20 mouse cellular contexts compared by ENCODE assay signal in genomic region chr19:29430953-29431352, GRCm38 (mm10). TPM values are rescaled to one million over a fixed set of nuclear protein-coding genes. Genes with fewer than 3 reads are reported as not detected.
DNase-seq lines count a peak whose midpoint lies in the region; ATAC-seq and TF ChIP-seq lines count a peak whose summit lies in the region.
"Had no signal": no experiment of that assay in that cellular context is flagged by ENCODE, and none has a peak within 500 bp of the region (broad histone marks: within the 10 kb centered on the region; RNA-seq: fewer than 3 reads in every experiment).

No protein-coding gene starts in this region.

- peak; percentile 80 for ATAC-seq in G1E (ENCODE audit: extremely low read depth, insufficient number of reproducible peaks, low FRiP score, poor library complexity, severe bottlenecking)
- ATAC-seq in liver, embryonic 11.5 days (replicated peaks; ENCODE audit: low FRiP score): no peak
- no peak for ATAC-seq in heart, embryonic 11.5 days (replicated peaks; ENCODE audit: insufficient number of reproducible peaks, low FRiP score, low TSS enrichment)

- no peak for TF ChIP-seq POLR2A in liver, adult 2 months (IDR thresholded peaks at IDR 0.05; ENCODE audit: extremely low read depth, insufficient read depth, low read length)
- no peak for TF ChIP-seq POLR2A in kidney, adult 2 months (IDR thresholded peaks at IDR 0.05; ENCODE audit: low read depth, low read length)

- H3K27me3 ChIP-seq in liver, adult 2 months (ENCODE audit: control insufficient read depth, insufficient read depth, low read length): no peaks in the 10 kb centered on the region
- no peaks in the 10 kb centered on the region for H3K27me3 ChIP-seq in G1E (ENCODE audit: insufficient read depth, low read length)
- H3K27me3 ChIP-seq in liver, embryonic 11.5 days (replicated peaks; ENCODE audit: control insufficient read depth, insufficient read depth, low read length): no peaks in the 10 kb centered on the region
- no peaks in the 10 kb centered on the region for H3K27me3 ChIP-seq in kidney, adult 2 months (replicated peaks; ENCODE audit: control insufficient read depth, insufficient read depth, low read length)
- H3K27me3 ChIP-seq in heart, embryonic 11.5 days (ENCODE audit: control insufficient read depth, insufficient read depth, low read length): no peaks in the 10 kb centered on the region
- H3K27me3 ChIP-seq: embryonic facial prominence, embryonic 13.5 days; forebrain, embryonic 12.5 days; heart, embryonic 13.5 days; hindbrain, embryonic 15.5 days; kidney, embryonic 15.5 days; limb, embryonic 13.5 days; megakaryocyte, embryonic 14.5 days; stomach, embryonic 15.5 days had no signal

- H3K9ac ChIP-seq in liver, adult 2 months (ENCODE audit: low read depth, low read length): no peak overlapping the region
- H3K9ac ChIP-seq in liver, embryonic 11.5 days (ENCODE audit: low read depth, low read length): no peak overlapping the region
- no peak overlapping the region for H3K9ac ChIP-seq in heart, embryonic 11.5 days (ENCODE audit: low read depth, low read length)
- H3K9ac ChIP-seq: embryonic facial prominence, embryonic 13.5 days; forebrain, embryonic 12.5 days; heart, embryonic 13.5 days; hindbrain, embryonic 15.5 days; kidney, embryonic 15.5 days; limb, embryonic 13.5 days; stomach, embryonic 15.5 days had no signal

- H3K9me3 ChIP-seq in G1E (replicated peaks): peaks cover 5% of the 10 kb centered on the region; the same call in 1 of the 2 replicates
- no peaks in the 10 kb centered on the region for H3K9me3 ChIP-seq in liver, embryonic 11.5 days (ENCODE audit: control insufficient read depth, low read length)
- peaks cover 3% of the 10 kb centered on the region; the same call in 1 of the 2 replicates for H3K9me3 ChIP-seq in heart, embryonic 11.5 days (replicated peaks; ENCODE audit: control insufficient read depth, low read length)
- H3K9me3 ChIP-seq: forebrain, embryonic 12.5 days; hindbrain, embryonic 15.5 days; kidney, embryonic 15.5 days; limb, embryonic 13.5 days; stomach, embryonic 15.5 days had no signal

- DNase-seq in liver, adult 2 months (ENCODE audit: extremely low read depth, low read depth, low spot score): peak; percentile 31
- no peak for DNase-seq in liver
- peak; percentile 47 for DNase-seq in G1E (ENCODE audit: low spot score)
- DNase-seq in liver, embryonic 11.5 days (ENCODE audit: low spot score): no peak
- DNase-seq in natural killer cell, adult 2 months (ENCODE audit: low spot score in 2 of 2): peak; percentile 60 to 66
- DNase-seq in kidney, adult 2 months: no peak
- DNase-seq in urinary bladder, postnatal 4 days (ENCODE audit: low spot score in 2 of 2): no peak
- DNase-seq: cerebellum, adult 9-10 months; retina, postnatal 1 day had no signal

- no peak overlapping the region for H3K27ac ChIP-seq in liver, adult 2 months (replicated peaks; ENCODE audit: insufficient read depth, low read depth, low read length)
- no peak overlapping the region for H3K27ac ChIP-seq in liver, embryonic 11.5 days (ENCODE audit: low read depth, low read length)
- no peak overlapping the region for H3K27ac ChIP-seq in kidney, adult 2 months (ENCODE audit: insufficient read depth, low read depth, low read length)
- H3K27ac ChIP-seq in heart, embryonic 11.5 days (ENCODE audit: low read depth, low read length): no peak overlapping the region
- H3K27ac ChIP-seq: embryonic facial prominence, embryonic 13.5 days; forebrain, embryonic 12.5 days; heart, embryonic 13.5 days; hindbrain, embryonic 15.5 days; kidney, embryonic 15.5 days; limb, embryonic 13.5 days; stomach, embryonic 15.5 days had no signal

- H3K36me3 ChIP-seq in liver, adult 2 months (ENCODE audit: control insufficient read depth, insufficient read depth, low read length): no peaks in the 10 kb centered on the region
- peaks cover 3% of the 10 kb centered on the region for H3K36me3 ChIP-seq in G1E (replicated peaks)
- no peaks in the 10 kb centered on the region for H3K36me3 ChIP-seq in liver, embryonic 11.5 days (ENCODE audit: control insufficient read depth, insufficient read depth, low read length)
- H3K36me3 ChIP-seq in kidney, adult 2 months (ENCODE audit: control insufficient read depth, insufficient read depth, low read length): no peaks in the 10 kb centered on the region
- H3K36me3 ChIP-seq in heart, embryonic 11.5 days (ENCODE audit: control insufficient read depth, insufficient read depth, low read length): no peaks in the 10 kb centered on the region
- H3K36me3 ChIP-seq: embryonic facial prominence, embryonic 13.5 days; forebrain, embryonic 12.5 days; heart, embryonic 13.5 days; hindbrain, embryonic 15.5 days; kidney, embryonic 15.5 days; limb, embryonic 13.5 days; stomach, embryonic 15.5 days had no signal

- H3K4me1 ChIP-seq in liver, adult 2 months (ENCODE audit: control insufficient read depth, insufficient read depth, low read length): no peaks in the 10 kb centered on the region
- peaks cover 45% of the 10 kb centered on the region for H3K4me1 ChIP-seq in G1E (ENCODE audit: insufficient read depth, low read depth, low read length)
- H3K4me1 ChIP-seq in liver, embryonic 11.5 days (replicated peaks; ENCODE audit: control insufficient read depth, insufficient read depth, low read length): peaks cover 2% of the 10 kb centered on the region; the same call in 1 of the 2 replicates
- no peaks in the 10 kb centered on the region for H3K4me1 ChIP-seq in kidney, adult 2 months (ENCODE audit: control insufficient read depth, insufficient read depth, low read length)
- H3K4me1 ChIP-seq in heart, embryonic 11.5 days (ENCODE audit: control insufficient read depth, insufficient read depth, low read length): no peaks in the 10 kb centered on the region
- H3K4me1 ChIP-seq: embryonic facial prominence, embryonic 13.5 days; forebrain, embryonic 12.5 days; heart, embryonic 13.5 days; hindbrain, embryonic 15.5 days; kidney, embryonic 15.5 days; limb, embryonic 13.5 days; stomach, embryonic 15.5 days had no signal

- no peaks in the 10 kb centered on the region for H3K79me2 ChIP-seq in liver, adult 2 months (ENCODE audit: control insufficient read depth, insufficient read depth, low read length)

- H3K4me2 ChIP-seq in liver, embryonic 11.5 days: peak overlapping the region; percentile 31
- H3K4me2 ChIP-seq in heart, embryonic 11.5 days: no peak overlapping the region
- H3K4me2 ChIP-seq: embryonic facial prominence, embryonic 13.5 days; forebrain, embryonic 12.5 days; heart, embryonic 13.5 days; hindbrain, embryonic 15.5 days; kidney, embryonic 15.5 days; limb, embryonic 13.5 days; stomach, embryonic 15.5 days had no signal

- no peak overlapping the region for H3K4me3 ChIP-seq in liver, adult 2 months (ENCODE audit: insufficient read depth, low read depth, low read length)
- no peak overlapping the region; the same call in 1 of the 2 replicates for H3K4me3 ChIP-seq in G1E (ENCODE audit: low read depth, low read length)
- H3K4me3 ChIP-seq in liver, embryonic 11.5 days (ENCODE audit: low read depth, low read length): no peak overlapping the region
- H3K4me3 ChIP-seq in kidney, adult 2 months (ENCODE audit: insufficient read depth, low read depth, low read length): no peak overlapping the region
- H3K4me3 ChIP-seq in heart, embryonic 11.5 days (ENCODE audit: low read depth, low read length): no peak overlapping the region
- H3K4me3 ChIP-seq: embryonic facial prominence, embryonic 13.5 days; forebrain, embryonic 12.5 days; heart, embryonic 13.5 days; hindbrain, embryonic 15.5 days; kidney, embryonic 15.5 days; limb, embryonic 13.5 days; stomach, embryonic 15.5 days had no signal

- no peak for TF ChIP-seq CTCF in liver, adult 2 months (IDR thresholded peaks at IDR 0.05; ENCODE audit: low read depth, low read length)
- TF ChIP-seq CTCF in G1E (IDR thresholded peaks at IDR 0.05; ENCODE audit: low read depth, low read length): no peak
- TF ChIP-seq CTCF in kidney, adult 2 months (conservative IDR thresholded peaks at IDR 0.05; ENCODE audit: insufficient read depth, insufficient read length, low read depth, low read length): no peak

- 74% methylated on average over 3 of the region's 3 CpGs for WGBS in liver, adult 2 months
- 23% methylated on average over 3 of the region's 3 CpGs for WGBS in liver, embryonic 11.5 days
- 79% methylated on average over 3 of the region's 3 CpGs for WGBS in kidney, adult 2 months
- WGBS in heart, embryonic 11.5 days (ENCODE audit: insufficient replicate concordance): 59% methylated on average over 3 of the region's 3 CpGs

RNA-seq across cellular contexts. Expression of gene Pdcd1lg2, which starts 20.2 kb away (rescaled TPM):
- 0.13 and 0.18 TPM in 2 replicates for total RNA-seq in liver, adult 2 months (2014; rRNA removed)
- 0.05 and 0.11 TPM in 2 replicates for polyA plus RNA-seq in liver, adult 2 months (2012; rRNA removed)
- 2.0 and 2.5 TPM in 2 replicates for total RNA-seq in G1E (2014; fragmentation: Nextera tagmentation)
- total RNA-seq in G1E (2017): 8.8 and 10.5 TPM in 2 replicates
- polyA plus RNA-seq in G1E (2012): 0.10 and 0.16 TPM in 2 replicates
- polyA plus RNA-seq in liver, embryonic 11.5 days (2014; fragmentation: Nextera tagmentation; extraction: Ambion mirVana): not detected in 2 replicates
- 0.17 TPM in 1 of 2 replicates, not detected in the other for polyA plus RNA-seq in kidney, adult 2 months (2012; rRNA removed)
- polyA plus RNA-seq in heart, embryonic 11.5 days (2014; fragmentation: Nextera tagmentation; extraction: Ambion mirVana): not detected in 2 replicates
- total RNA-seq: gastrocnemius, adult 18-20 months had no signal
- polyA plus RNA-seq: C2C12; embryonic facial prominence, embryonic 13.5 days; heart, embryonic 13.5 days; hindbrain, embryonic 15.5 days; kidney, embryonic 15.5 days; limb, embryonic 13.5 days; stomach, embryonic 15.5 days had no signal

Comparison
In these comparisons a context has a peak if more than half of its experiments do, and no peak if none do; other contexts are left out.
1. DNase-seq: peak in liver, adult 2 months (single experiment), G1E (single experiment) and natural killer cell, adult 2 months (2 of 2); none in liver (single experiment), liver, embryonic 11.5 days (single experiment), kidney, adult 2 months (single experiment) and urinary bladder, postnatal 4 days (0 of 2).